Mouse (Mus musculus): ENCODE measurements around the gene Fam126a.

- TF ChIP-seq CTCF (IDR thresholded peaks at IDR 0.05; ENCODE audit: extremely low read depth, insufficient read depth, insufficient read length, insufficient replicate concordance) (no peak), POLR2A (IDR thresholded peaks at IDR 0.05; ENCODE audit: low read depth, low read length) (no peak; the same call in 1 of the 2 replicates)
These were observed 156.0 kb downstream of the Fam126a start for GRCm38 (mm10) chr5:23874457-23874856.

Data from spleen, adult 2 months (tissue).